Mouse (Mus musculus) right cerebral cortex, adult 18-20 months (tissue): ENCODE data around the gene Sec23ip.
"Not testable (repeated sequence)": the region's sequence is repeated elsewhere in the genome, so short reads cannot be mapped to it uniquely, and the experiment has no call there.

Experiments used
- DNase-seq: peaks from one replicate; pipeline ENCODE4 v3.0.0; 2022; ENCODE audit warnings: mixed read lengths

Gene Sec23ip

GRCm38 (mm10) chr7:128744684-128745485 lies at the start of gene Sec23ip:
TSS of gene Sec23ip (plus strand) at chr7:128744943.
- peak; percentile 99 for DNase-seq

GRCm38 (mm10) chr7:128699959-128700358 lies 44.8 kb upstream of the Sec23ip start:
- not testable (repeated sequence) for DNase-seq

- DNase-seq: peak; percentile 62
Measured at GRCm38 (mm10) chr7:128705735-128706134, 39.0 kb upstream of the Sec23ip start.

- DNase-seq: no peak
Measured at GRCm38 (mm10) chr7:128717991-128718390, 26.8 kb upstream of the Sec23ip start.

- peak; percentile 85 for DNase-seq
Measured at GRCm38 (mm10) chr7:128724761-128725160, 20.0 kb upstream of the Sec23ip start.

GRCm38 (mm10) chr7:128725189-128725588 lies 19.6 kb upstream of the Sec23ip start:
- DNase-seq: no peak

- no peak for DNase-seq
Measured at GRCm38 (mm10) chr7:128726999-128727398, 17.7 kb upstream of the Sec23ip start.

- DNase-seq: no peak
Measured at GRCm38 (mm10) chr7:128727701-128728100, 17.0 kb upstream of the Sec23ip start.

GRCm38 (mm10) chr7:128728738-128729137 lies 16.0 kb upstream of the Sec23ip start:
- no peak for DNase-seq

- DNase-seq: no peak
Measured at GRCm38 (mm10) chr7:128731585-128731984, 13.2 kb upstream of the Sec23ip start.

GRCm38 (mm10) chr7:128738041-128738440 lies 6.7 kb upstream of the Sec23ip start:
- DNase-seq: no peak

GRCm38 (mm10) chr7:128739116-128739461 lies 5.7 kb upstream of the Sec23ip start:
- DNase-seq: no peak

- DNase-seq: peak; percentile 25
Measured at GRCm38 (mm10) chr7:128739462-128740277, 5.1 kb upstream of the Sec23ip start.

- DNase-seq: peak; percentile 97
Measured at GRCm38 (mm10) chr7:128740334-128740733, 4.4 kb upstream of the Sec23ip start, which contains the start of gene Mcmbp. TSS of gene Mcmbp (minus strand) at chr7:128740495.

GRCm38 (mm10) chr7:128743898-128744297 lies 845 bp upstream of the Sec23ip start:
- DNase-seq: no peak

- DNase-seq: no peak
Measured at GRCm38 (mm10) chr7:128746151-128746550, 1.4 kb downstream of the Sec23ip start.

GRCm38 (mm10) chr7:128748758-128749157 lies 4.0 kb downstream of the Sec23ip start:
- no peak for DNase-seq

- DNase-seq: no peak
Measured at GRCm38 (mm10) chr7:128750296-128750695, 5.6 kb downstream of the Sec23ip start.

GRCm38 (mm10) chr7:128752012-128752411 lies 7.3 kb downstream of the Sec23ip start:
- no peak for DNase-seq

GRCm38 (mm10) chr7:128755396-128755795 lies 10.7 kb downstream of the Sec23ip start:
- DNase-seq: no peak

- no peak for DNase-seq
Measured at GRCm38 (mm10) chr7:128758948-128759347, 14.2 kb downstream of the Sec23ip start.

- no peak for DNase-seq
Measured at GRCm38 (mm10) chr7:128766696-128767095, 22.0 kb downstream of the Sec23ip start.

GRCm38 (mm10) chr7:128777201-128777600 lies 32.5 kb downstream of the Sec23ip start:
- no peak for DNase-seq

GRCm38 (mm10) chr7:128779305-128779704 lies 34.6 kb downstream of the Sec23ip start:
- DNase-seq: peak; percentile 38
